Mouse (Mus musculus): Measurements from ENCODE around the gene Hk3. TPM values are rescaled to one million over a fixed set of nuclear protein-coding genes. Genes with fewer than 3 reads are reported as not detected.
A peak's percentile ranks its signal among the peaks of the same experiment; 100 is the strongest.

Hk3 gene
- polyA plus RNA-seq, 1 experiment from 2014 or later, result 1.8 TPM

DNA sequence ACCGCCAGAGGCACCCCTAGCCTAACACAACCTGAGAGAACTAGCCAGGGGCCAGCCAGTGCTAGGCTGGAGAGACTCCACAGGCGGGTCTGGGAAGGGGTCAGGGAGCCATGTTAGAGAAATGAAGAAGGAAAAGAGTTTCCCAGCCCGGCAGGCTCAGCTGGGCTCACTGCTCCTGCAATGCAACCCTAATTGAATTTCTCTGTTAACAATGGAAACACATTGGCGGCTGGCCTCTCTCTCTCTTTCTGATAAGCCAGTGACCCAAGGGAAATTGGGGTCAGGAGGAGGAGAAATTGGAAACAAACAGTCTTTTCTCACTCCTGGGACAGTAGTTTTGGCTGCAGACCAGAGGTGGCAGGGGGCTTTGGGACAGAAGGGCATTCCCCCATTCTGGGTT, 26.6 kb downstream of the Hk3 start:
- no peaks in the 10 kb centered on the region for H3K27me3 ChIP-seq (replicated peaks; ENCODE audit: control insufficient read depth, insufficient read depth, low read length)
- DNase-seq (ENCODE audit: low spot score), result peak; percentile 58
- no peaks in the 10 kb centered on the region for H3K9me3 ChIP-seq (ENCODE audit: control insufficient read depth, low read length)
- H3K36me3 ChIP-seq (ENCODE audit: control insufficient read depth, insufficient read depth, low read length), result no peaks in the 10 kb centered on the region
- no peak overlapping the region for H3K4me3 ChIP-seq (ENCODE audit: low read depth, low read length)
- H3K4me1 ChIP-seq (ENCODE audit: control insufficient read depth, insufficient read depth, low read length), result no peaks in the 10 kb centered on the region
- H3K27ac ChIP-seq (replicated peaks; ENCODE audit: low read depth, low read length), result no peak overlapping the region
- no peak overlapping the region for H3K9ac ChIP-seq (ENCODE audit: low read depth, low read length)
- 23% methylated on average over 4 of the region's 4 CpGs for WGBS
- peak; percentile 37; the same call in 1 of the 2 replicates for ATAC-seq (ENCODE audit: low read depth)
- H3K4me2 ChIP-seq (ENCODE audit: low read depth, low read length), result no peak overlapping the region

DNA sequence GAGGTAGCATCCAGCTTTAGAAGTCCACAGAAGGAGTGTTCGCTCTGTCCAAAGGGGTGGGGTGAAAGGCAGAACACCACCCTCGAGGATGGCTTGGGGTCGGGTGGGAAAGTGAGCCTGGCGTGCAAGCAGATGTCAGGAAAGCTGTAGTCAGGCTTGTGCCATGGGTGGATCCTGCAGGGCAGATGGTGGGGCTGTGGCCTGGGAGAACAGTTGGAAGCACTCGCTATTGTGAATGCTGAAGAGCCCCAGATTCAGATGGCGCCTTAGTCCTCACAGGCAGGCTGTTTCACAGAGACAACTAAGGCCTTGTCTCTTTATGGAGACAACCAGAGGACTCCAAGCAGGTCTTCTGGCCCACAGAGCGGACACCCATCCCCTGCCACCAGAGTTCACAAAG, 29.0 kb downstream of the Hk3 start:
- Histone ChIP-seq H3K4me3 (ENCODE audit: low read depth, low read length) (no peak overlapping the region), H3K9me3 (ENCODE audit: control insufficient read depth, low read length) (no peaks in the 10 kb centered on the region), H3K9ac (ENCODE audit: low read depth, low read length) (no peak overlapping the region), H3K4me2 (ENCODE audit: low read depth, low read length) (no peak overlapping the region), H3K27me3 (replicated peaks; ENCODE audit: control insufficient read depth, insufficient read depth, low read length) (no peaks in the 10 kb centered on the region), H3K36me3 (ENCODE audit: control insufficient read depth, insufficient read depth, low read length) (no peaks in the 10 kb centered on the region), H3K4me1 (ENCODE audit: control insufficient read depth, insufficient read depth, low read length) (no peaks in the 10 kb centered on the region), H3K27ac (replicated peaks; ENCODE audit: low read depth, low read length) (no peak overlapping the region)
- DNase-seq (ENCODE audit: low spot score), result no peak
- no peak for ATAC-seq (ENCODE audit: low read depth)
- WGBS, result 86% methylated on average over 7 of the region's 7 CpGs

DNA sequence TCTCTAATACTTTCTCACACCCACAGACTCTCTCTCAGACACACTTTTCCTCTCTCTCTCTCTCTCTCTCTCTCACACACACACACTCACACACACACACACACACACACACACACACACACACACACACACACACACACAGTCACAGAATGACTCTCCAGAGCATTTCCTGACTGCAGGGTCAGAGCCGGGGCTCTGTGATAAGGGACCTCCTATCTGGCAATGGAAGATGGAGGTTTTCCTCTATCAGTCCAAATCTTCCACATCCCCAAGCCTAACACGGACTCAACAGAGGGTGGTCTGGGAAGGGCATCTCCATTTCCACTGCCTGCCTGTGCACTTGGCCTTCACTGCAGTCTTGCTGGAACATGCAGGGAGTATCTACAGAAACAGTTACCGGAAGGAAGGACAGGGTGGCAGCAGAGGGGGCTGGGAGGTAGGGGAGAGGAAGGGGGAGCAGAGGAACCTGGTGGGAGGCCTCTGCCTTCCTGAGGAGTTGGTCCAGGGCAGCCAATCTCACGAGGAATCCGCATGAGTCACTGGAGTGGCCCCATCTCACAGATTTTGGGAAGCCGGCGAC, 32.9 kb downstream of the Hk3 start:
- WGBS, result 49% methylated on average over 7 of the region's 7 CpGs
- no peak overlapping the region for H3K4me2 ChIP-seq (ENCODE audit: low read depth, low read length)
- no peaks in the 10 kb centered on the region for H3K9me3 ChIP-seq (ENCODE audit: control insufficient read depth, low read length)
- no peaks in the 10 kb centered on the region for H3K27me3 ChIP-seq (replicated peaks; ENCODE audit: control insufficient read depth, insufficient read depth, low read length)
- H3K4me3 ChIP-seq (ENCODE audit: low read depth, low read length), result no peak overlapping the region
- DNase-seq (ENCODE audit: low spot score), result no peak
- no peak for ATAC-seq (ENCODE audit: low read depth)
- no peak overlapping the region for H3K9ac ChIP-seq (ENCODE audit: low read depth, low read length)
- H3K36me3 ChIP-seq (ENCODE audit: control insufficient read depth, insufficient read depth, low read length), result no peaks in the 10 kb centered on the region
- no peaks in the 10 kb centered on the region for H3K4me1 ChIP-seq (ENCODE audit: control insufficient read depth, insufficient read depth, low read length)
- no peak overlapping the region for H3K27ac ChIP-seq (replicated peaks; ENCODE audit: low read depth, low read length)

DNA sequence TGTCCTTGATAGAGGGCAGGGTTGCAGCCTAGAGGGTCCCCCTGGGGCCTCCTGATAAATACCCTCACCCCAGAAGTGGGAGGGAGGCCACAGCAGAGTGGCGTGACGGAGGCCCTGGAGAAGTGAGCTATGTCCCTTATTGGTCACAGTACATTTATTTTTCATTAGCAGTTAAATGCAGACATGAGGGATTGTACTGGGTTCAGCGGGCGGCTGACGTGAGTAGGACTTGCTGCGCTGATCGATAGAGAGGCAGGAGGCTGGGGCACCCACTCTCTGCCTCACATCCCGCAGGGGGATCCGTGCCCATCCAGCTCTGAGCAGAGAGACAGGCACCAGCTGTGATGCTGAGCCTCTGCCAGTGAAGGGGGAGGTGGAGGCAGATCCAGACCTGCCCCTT, 33.8 kb downstream of the Hk3 start:
- 67% methylated on average over 9 of the region's 9 CpGs for WGBS
- no peak for ATAC-seq (ENCODE audit: low read depth)
- Histone ChIP-seq H3K4me3 (ENCODE audit: low read depth, low read length) (no peak overlapping the region), H3K9ac (ENCODE audit: low read depth, low read length) (no peak overlapping the region), H3K9me3 (ENCODE audit: control insufficient read depth, low read length) (no peaks in the 10 kb centered on the region), H3K27me3 (replicated peaks; ENCODE audit: control insufficient read depth, insufficient read depth, low read length) (no peaks in the 10 kb centered on the region), H3K4me2 (ENCODE audit: low read depth, low read length) (no peak overlapping the region), H3K27ac (replicated peaks; ENCODE audit: low read depth, low read length) (no peak overlapping the region), H3K4me1 (ENCODE audit: control insufficient read depth, insufficient read depth, low read length) (no peaks in the 10 kb centered on the region), H3K36me3 (ENCODE audit: control insufficient read depth, insufficient read depth, low read length) (no peaks in the 10 kb centered on the region)
- DNase-seq (ENCODE audit: low spot score), result no peak

DNA sequence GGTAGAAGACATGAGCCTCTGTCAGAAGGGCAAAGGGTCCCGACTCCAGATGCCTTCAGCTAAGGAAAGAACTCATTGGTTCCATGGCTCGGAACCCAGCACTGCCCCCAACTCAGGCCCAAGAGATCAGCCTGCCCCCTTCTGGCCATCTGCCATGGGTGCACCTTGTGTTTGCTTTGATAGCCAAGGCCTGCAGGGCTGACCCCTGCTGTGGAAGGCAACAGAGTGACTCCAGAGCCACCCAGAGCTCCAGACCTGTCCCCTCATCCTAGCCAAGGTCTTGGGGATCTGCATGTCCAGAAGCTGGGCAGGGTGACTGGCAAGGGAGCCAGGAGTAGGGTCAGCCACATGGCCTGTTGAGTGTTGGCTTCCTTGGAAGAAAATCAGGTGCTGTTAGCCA, 37.6 kb downstream of the Hk3 start:
- Histone ChIP-seq H3K27me3 (replicated peaks; ENCODE audit: control insufficient read depth, insufficient read depth, low read length) (no peaks in the 10 kb centered on the region), H3K27ac (replicated peaks; ENCODE audit: low read depth, low read length) (no peak overlapping the region), H3K4me3 (ENCODE audit: low read depth, low read length) (no peak overlapping the region), H3K36me3 (ENCODE audit: control insufficient read depth, insufficient read depth, low read length) (no peaks in the 10 kb centered on the region), H3K4me2 (ENCODE audit: low read depth, low read length) (no peak overlapping the region), H3K9me3 (ENCODE audit: control insufficient read depth, low read length) (no peaks in the 10 kb centered on the region), H3K9ac (ENCODE audit: low read depth, low read length) (no peak overlapping the region), H3K4me1 (ENCODE audit: control insufficient read depth, insufficient read depth, low read length) (no peaks in the 10 kb centered on the region)
- DNase-seq (ENCODE audit: low spot score), result no peak
- WGBS, result 56% methylated on average over 2 of the region's 2 CpGs
- no peak for ATAC-seq (ENCODE audit: low read depth)

DNA sequence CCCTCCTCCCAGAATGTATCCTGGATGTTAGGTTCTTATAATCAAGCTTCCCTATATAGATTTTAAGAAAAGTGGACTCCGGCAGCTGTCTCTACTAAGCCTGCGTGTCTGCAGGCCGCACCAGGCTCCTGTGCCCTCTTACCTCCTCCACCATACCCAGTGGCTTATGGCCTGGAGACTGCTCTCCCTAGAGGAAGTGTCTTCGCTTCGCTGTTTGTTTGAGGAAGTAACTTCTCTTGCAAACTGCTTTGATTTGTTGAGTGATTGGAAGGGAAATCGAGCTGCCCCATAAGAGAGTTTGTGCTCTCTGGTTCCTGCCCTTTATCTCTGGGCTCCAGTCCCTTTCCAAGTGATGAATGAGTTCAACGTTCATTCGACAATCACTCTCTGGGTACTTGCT, 38.2 kb downstream of the Hk3 start:
- 67% methylated on average over 8 of the region's 8 CpGs for WGBS
- Histone ChIP-seq H3K27me3 (replicated peaks; ENCODE audit: control insufficient read depth, insufficient read depth, low read length) (no peaks in the 10 kb centered on the region), H3K9me3 (ENCODE audit: control insufficient read depth, low read length) (no peaks in the 10 kb centered on the region), H3K4me1 (ENCODE audit: control insufficient read depth, insufficient read depth, low read length) (no peaks in the 10 kb centered on the region), H3K9ac (ENCODE audit: low read depth, low read length) (no peak overlapping the region), H3K4me2 (ENCODE audit: low read depth, low read length) (no peak overlapping the region), H3K4me3 (ENCODE audit: low read depth, low read length) (no peak overlapping the region), H3K27ac (replicated peaks; ENCODE audit: low read depth, low read length) (no peak overlapping the region), H3K36me3 (ENCODE audit: control insufficient read depth, insufficient read depth, low read length) (no peaks in the 10 kb centered on the region)
- DNase-seq (ENCODE audit: low spot score) (no peak), ATAC-seq (ENCODE audit: low read depth) (no peak)

DNA sequence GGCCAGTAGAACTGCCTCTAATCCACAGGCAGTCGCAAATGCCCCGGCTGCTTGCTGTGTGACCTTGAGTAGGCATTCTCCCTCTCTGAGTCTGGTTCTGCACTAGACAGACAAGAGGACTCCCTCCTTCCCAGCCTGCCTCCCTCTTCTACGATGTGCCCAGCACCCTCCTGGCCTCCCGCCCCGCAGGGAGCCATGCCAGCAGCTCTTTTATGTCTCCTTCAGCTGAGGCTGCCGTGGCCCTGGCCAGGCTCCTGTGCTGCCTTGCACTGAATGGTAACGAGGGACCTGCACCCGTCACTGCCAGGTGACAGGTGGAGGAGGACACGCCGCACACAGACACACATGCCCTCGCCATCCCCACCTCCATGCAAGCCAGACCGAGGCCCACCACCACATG, 40.2 kb downstream of the Hk3 start:
- H3K4me2 ChIP-seq (ENCODE audit: low read depth, low read length), result no peak overlapping the region
- DNase-seq (ENCODE audit: low spot score) (no peak), ATAC-seq (ENCODE audit: low read depth) (no peak)
- H3K9ac ChIP-seq (ENCODE audit: low read depth, low read length), result no peak overlapping the region
- no peaks in the 10 kb centered on the region for H3K36me3 ChIP-seq (ENCODE audit: control insufficient read depth, insufficient read depth, low read length)
- no peaks in the 10 kb centered on the region for H3K4me1 ChIP-seq (ENCODE audit: control insufficient read depth, insufficient read depth, low read length)
- H3K27me3 ChIP-seq (replicated peaks; ENCODE audit: control insufficient read depth, insufficient read depth, low read length), result no peaks in the 10 kb centered on the region
- no peak overlapping the region for H3K4me3 ChIP-seq (ENCODE audit: low read depth, low read length)
- 57% methylated on average over 12 of the region's 12 CpGs for WGBS
- H3K27ac ChIP-seq (replicated peaks; ENCODE audit: low read depth, low read length), result no peak overlapping the region
- no peaks in the 10 kb centered on the region for H3K9me3 ChIP-seq (ENCODE audit: control insufficient read depth, low read length)

DNA sequence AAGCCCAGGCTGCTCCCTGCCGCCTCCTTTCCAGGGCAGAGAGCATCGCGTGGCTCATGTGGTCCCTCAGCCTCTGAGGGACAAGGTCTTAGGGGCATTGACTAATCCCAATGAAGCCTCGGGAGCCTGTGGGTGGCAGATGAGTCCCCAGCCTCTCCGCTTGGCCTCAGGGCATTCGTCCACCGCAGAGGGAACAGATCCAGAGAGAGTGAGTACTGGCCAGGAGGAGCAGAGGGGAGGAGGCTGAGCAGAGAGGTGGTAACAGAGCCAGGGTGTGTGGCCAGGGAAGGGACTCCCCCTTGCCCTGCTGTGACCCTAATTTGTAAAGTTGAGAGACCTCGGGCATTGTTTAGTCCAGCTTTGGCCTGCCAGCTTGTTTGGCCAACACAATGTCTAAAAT, 42.4 kb downstream of the Hk3 start:
- ATAC-seq (ENCODE audit: low read depth), result no peak; the same call in 1 of the 2 replicates
- Histone ChIP-seq H3K9ac (ENCODE audit: low read depth, low read length) (no peak overlapping the region), H3K4me2 (ENCODE audit: low read depth, low read length) (no peak overlapping the region), H3K4me1 (ENCODE audit: control insufficient read depth, insufficient read depth, low read length) (no peaks in the 10 kb centered on the region), H3K9me3 (ENCODE audit: control insufficient read depth, low read length) (no peaks in the 10 kb centered on the region), H3K27ac (replicated peaks; ENCODE audit: low read depth, low read length) (no peak overlapping the region), H3K4me3 (ENCODE audit: low read depth, low read length) (no peak overlapping the region), H3K36me3 (ENCODE audit: control insufficient read depth, insufficient read depth, low read length) (no peaks in the 10 kb centered on the region), H3K27me3 (replicated peaks; ENCODE audit: control insufficient read depth, insufficient read depth, low read length) (no peaks in the 10 kb centered on the region)
- 29% methylated on average over 8 of the region's 8 CpGs for WGBS
- DNase-seq (ENCODE audit: low spot score), result no peak

DNA sequence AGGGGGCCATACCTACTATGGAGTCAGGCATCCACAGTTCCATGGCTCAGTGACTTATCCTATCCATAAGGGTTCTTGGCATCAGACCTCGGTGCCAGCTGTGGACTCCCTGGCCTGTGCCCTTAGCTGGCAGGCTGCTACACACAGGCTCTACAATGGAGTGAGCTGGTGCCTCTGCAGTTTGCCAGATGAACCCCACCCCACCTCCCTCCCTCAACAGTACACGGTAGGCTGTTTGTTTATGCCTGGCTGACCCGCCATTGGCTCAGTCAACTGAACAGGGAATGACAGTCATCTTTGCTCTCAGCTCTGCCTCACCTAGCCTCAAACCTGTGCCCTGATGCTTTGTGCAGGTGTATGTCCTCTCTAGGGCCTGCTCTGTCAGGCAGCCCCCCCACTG, 45.6 kb downstream of the Hk3 start:
- Histone ChIP-seq H3K9me3 (ENCODE audit: control insufficient read depth, low read length) (no peaks in the 10 kb centered on the region), H3K36me3 (ENCODE audit: control insufficient read depth, insufficient read depth, low read length) (no peaks in the 10 kb centered on the region), H3K4me3 (ENCODE audit: low read depth, low read length) (no peak overlapping the region), H3K27me3 (replicated peaks; ENCODE audit: control insufficient read depth, insufficient read depth, low read length) (no peaks in the 10 kb centered on the region), H3K9ac (ENCODE audit: low read depth, low read length) (no peak overlapping the region), H3K4me2 (ENCODE audit: low read depth, low read length) (no peak overlapping the region), H3K4me1 (ENCODE audit: control insufficient read depth, insufficient read depth, low read length) (no peaks in the 10 kb centered on the region), H3K27ac (replicated peaks; ENCODE audit: low read depth, low read length) (no peak overlapping the region)
- DNase-seq (ENCODE audit: low spot score) (no peak), ATAC-seq (ENCODE audit: low read depth) (no peak)
- WGBS, result 45% methylated on average over 3 of the region's 3 CpGs

All from embryonic facial prominence, embryonic 14.5 days (tissue).